Mouse (Mus musculus): ENCODE measurements around the gene Plpp7. TPM values are rescaled to one million over a fixed set of nuclear protein-coding genes. Genes with fewer than 3 reads are reported as not detected.

The Plpp7 gene
- polyA plus RNA-seq, 1 experiment = 9.5 TPM

DNA sequence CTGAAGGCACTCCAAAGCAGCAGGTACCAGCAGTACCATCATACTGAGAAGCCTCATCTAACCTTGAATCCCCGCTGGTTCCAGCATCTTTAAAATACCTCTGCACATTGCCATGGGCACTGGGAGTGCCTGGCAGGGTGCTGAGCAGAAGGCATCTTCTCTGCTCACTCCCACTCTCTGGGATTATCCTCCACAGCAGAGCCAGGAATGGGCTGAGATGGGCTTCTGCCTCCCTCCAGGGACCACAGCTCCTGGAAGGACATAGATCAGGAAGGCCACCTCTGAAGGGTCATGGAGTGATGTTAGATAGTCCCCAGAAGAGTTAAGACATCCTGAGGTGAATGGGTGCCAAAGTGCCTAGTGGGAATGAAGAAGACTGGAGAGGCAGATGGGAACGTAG, 17.2 kb downstream of the Plpp7 start:
- 46% methylated on average over 2 of the region's 2 CpGs for WGBS
- H3K4me3 ChIP-seq (replicated peaks; ENCODE audit: extremely low read depth, low read depth, low read length) = no peak overlapping the region

DNA sequence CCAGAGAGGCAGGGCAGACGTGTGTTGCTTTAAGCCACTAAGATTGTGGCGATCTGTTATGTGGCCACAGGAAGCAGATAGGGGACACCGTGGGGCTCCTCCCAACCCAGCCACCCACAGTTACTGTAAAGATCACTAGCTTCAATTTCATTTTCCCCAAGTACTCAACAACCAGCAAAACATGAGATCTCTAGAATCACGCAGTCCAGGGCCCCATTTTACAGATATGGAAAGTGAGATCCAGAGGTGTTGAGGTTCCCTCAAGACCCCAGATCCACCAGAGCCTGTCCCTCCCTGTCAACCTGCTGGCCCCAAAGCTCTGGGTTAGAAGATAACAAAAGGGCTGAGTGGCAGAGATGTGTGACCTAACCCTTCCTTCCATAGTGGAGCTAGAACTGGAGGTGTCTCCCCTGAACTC, 20.5 kb downstream of the Plpp7 start:
- no peak for TF ChIP-seq CTCF (IDR thresholded peaks at IDR 0.05; ENCODE audit: insufficient read depth, low read length)
- TF ChIP-seq POLR2A (IDR thresholded peaks at IDR 0.05; ENCODE audit: borderline replicate concordance, extremely low read depth, low read depth, low read length) = no peak
- no peak overlapping the region for H3K4me3 ChIP-seq (replicated peaks; ENCODE audit: extremely low read depth, low read depth, low read length)
- WGBS = 82% methylated on average over 4 of the region's 4 CpGs
- no peaks in the 10 kb centered on the region for H3K4me1 ChIP-seq (ENCODE audit: control insufficient read depth, insufficient read depth, low read length)
- DNase-seq = no peak

More for the DNA sequence above, 17.2 kb downstream of the Plpp7 start:
- no peaks in the 10 kb centered on the region for H3K4me1 ChIP-seq (ENCODE audit: control insufficient read depth, insufficient read depth, low read length)
- DNase-seq = no peak
- TF ChIP-seq CTCF (IDR thresholded peaks at IDR 0.05; ENCODE audit: insufficient read depth, low read length) = no peak
- TF ChIP-seq POLR2A (IDR thresholded peaks at IDR 0.05; ENCODE audit: borderline replicate concordance, extremely low read depth, low read depth, low read length) = no peak

DNA sequence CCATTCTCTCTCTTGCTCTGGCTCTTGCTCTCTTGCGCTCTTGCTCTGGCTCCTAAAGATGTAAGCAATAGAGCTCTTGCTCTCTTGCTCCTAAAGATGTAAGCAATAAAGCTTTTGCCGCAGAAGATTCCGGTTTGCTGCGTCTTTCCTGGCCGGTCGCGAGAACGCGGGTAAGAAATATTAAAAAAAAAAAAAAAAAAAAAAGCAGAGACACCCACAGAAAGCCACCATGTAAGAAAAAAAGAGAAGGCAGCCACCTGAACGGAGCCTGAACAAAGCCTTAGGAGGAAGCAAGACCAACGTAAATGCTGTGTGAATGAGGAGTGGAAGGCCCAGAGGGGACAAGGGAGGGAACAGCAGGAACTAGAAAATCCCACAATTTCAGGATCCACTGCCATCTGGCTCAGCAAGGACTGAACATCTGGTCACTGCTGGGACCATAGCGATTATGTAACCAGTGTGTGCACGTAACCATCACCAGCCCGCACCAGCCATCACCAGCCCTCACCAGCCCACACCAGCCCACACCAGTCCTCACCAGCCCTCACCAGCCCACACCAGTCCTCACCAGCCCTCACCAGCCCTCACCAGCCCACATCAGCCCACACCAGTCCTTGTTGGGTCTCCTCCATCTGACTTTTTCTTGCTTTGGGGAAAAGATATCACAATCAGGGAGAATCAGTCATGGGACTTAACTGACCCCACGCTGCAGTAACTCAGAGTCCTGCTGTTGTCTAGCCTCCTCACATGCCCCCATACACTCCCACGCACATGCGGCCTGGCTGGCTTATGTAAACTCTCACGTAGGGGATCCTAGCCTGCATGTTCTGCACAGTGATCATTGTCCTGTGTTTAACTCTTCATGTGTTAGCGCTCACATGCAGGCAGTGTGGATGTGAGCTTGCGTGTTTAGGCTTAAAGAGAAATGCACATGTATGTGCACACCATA, 24.7 kb downstream of the Plpp7 start:
- 80% methylated on average over 20 of the region's 20 CpGs for whole genome bisulfite sequencing
- Histone ChIP-seq H3K4me1 (ENCODE audit: control insufficient read depth, insufficient read depth, low read length) (no peaks in the 10 kb centered on the region), H3K4me3 (replicated peaks; ENCODE audit: extremely low read depth, low read depth, low read length) (no peak overlapping the region)
- TF ChIP-seq POLR2A (IDR thresholded peaks at IDR 0.05; ENCODE audit: borderline replicate concordance, extremely low read depth, low read depth, low read length) = no peak
- no peak for TF ChIP-seq CTCF (IDR thresholded peaks at IDR 0.05; ENCODE audit: insufficient read depth, low read length)
- DNase-seq = no peak

DNA sequence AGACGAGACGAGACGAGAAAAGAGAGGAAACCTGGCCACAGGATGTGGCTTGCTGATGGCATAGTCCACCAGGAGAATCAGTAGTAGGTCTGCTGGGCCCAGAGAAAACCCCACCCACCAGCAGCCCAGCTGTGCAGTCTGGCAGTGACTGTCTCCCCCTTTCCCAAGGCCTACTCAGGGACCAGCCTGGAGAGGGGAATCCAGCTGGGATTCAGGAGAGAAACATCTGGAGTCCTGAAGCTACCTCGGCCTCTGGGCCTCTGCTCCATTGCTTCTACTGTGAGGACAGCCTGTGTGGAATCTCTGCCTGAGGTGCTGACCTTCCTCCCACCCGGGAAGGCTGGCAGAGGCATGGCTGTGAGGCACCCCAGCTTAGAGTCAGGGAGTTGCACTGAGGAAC, 25.8 kb downstream of the Plpp7 start:
- no peak for DNase-seq
- no peak overlapping the region for H3K4me3 ChIP-seq (replicated peaks; ENCODE audit: extremely low read depth, low read depth, low read length)
- WGBS = 61% methylated on average over 5 of the region's 5 CpGs
- TF ChIP-seq CTCF (IDR thresholded peaks at IDR 0.05; ENCODE audit: insufficient read depth, low read length) (no peak), POLR2A (IDR thresholded peaks at IDR 0.05; ENCODE audit: borderline replicate concordance, extremely low read depth, low read depth, low read length) (no peak)
- no peaks in the 10 kb centered on the region for H3K4me1 ChIP-seq (ENCODE audit: control insufficient read depth, insufficient read depth, low read length)

DNA sequence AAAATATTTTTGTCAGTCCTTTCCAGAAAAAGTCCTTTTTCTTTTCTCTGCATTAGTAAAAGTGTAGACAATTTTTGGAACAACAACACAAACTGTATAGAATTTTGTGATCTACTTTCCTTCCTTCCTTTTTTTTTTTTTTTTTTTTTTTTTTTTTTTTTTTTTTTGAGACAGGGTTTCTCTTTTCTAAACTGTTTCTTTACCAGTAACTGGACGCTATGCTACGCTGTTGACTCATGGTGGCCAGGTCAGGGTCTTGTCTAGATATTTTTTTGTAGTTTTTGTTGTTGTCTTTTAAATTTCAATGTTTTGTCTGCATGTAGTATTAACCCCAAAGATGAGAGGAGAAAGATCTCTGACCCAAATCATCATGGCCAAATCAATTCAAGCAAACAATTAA, 26.5 kb downstream of the Plpp7 start:
- Histone ChIP-seq H3K4me3 (replicated peaks; ENCODE audit: extremely low read depth, low read depth, low read length) (no peak overlapping the region), H3K4me1 (ENCODE audit: control insufficient read depth, insufficient read depth, low read length) (no peaks in the 10 kb centered on the region)
- TF ChIP-seq POLR2A (IDR thresholded peaks at IDR 0.05; ENCODE audit: borderline replicate concordance, extremely low read depth, low read depth, low read length) = no peak
- no peak for TF ChIP-seq CTCF (IDR thresholded peaks at IDR 0.05; ENCODE audit: insufficient read depth, low read length)
- WGBS = 66% methylated on average over 2 of the region's 2 CpGs
- DNase-seq = no peak

DNA sequence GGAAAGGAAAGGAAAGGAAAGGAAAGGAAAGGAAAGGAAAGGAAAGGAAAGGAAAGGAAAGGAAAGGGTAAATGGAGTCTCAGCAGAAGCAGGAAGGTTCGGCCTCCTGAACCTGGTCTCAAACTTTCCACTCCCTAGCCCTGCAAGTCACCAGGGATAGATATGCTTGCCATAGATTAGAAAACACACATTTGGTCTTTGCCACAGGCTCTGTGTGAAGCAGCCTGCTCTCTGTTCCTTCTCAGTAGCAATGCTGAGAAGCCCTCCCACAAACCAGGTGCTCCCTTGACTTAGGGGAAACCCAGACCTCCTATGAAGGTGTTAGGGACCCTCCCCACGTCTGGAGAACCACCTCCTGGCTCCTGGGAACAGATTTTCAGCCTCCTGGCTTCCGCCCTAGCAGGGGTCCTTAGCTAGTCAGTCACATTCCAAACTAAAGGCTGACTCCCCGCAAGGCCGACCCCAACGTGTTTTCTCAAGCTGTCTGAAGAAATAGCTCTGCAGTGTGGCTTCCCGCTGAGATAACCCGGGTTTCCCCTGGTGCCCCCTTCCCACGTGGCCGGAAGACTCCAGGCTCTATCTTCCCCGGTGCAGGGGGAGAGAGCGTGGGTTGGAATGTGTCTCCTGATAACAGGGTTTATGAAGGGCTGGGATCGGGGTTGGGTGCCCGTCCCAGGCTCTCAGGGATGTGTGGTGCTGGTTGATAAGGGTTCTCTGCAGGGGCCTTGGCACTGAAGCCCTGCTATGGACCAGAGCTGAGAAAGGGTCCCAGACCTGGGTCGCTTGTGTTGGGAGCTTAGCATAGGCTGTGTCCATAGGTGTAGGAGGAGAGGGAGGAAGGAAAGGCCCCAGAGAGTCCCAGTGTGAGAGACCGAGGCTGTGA, 32.6 kb downstream of the Plpp7 start:
- 23% methylated on average over 16 of the region's 16 CpGs for WGBS
- TF ChIP-seq CTCF (IDR thresholded peaks at IDR 0.05; ENCODE audit: insufficient read depth, low read length) (no peak), POLR2A (IDR thresholded peaks at IDR 0.05; ENCODE audit: borderline replicate concordance, extremely low read depth, low read depth, low read length) (no peak)
- DNase-seq = no peak

DNA sequence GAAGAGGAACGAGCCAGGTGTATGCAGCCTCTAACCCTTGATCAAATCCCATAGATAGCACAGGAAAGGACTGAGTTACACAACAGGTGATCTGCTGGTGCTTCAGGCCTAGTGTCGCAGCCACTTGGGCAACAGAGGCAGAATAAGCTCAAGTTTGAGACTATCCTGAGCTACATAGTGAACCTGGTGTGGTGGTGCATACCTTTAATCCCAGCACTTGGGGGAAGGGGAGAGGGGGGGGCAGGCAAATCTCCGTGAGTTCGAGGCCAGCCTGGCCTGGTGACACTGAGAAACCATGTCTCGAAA, 33.2 kb downstream of the Plpp7 start:
- no peak for TF ChIP-seq CTCF (IDR thresholded peaks at IDR 0.05; ENCODE audit: insufficient read depth, low read length)
- TF ChIP-seq POLR2A (IDR thresholded peaks at IDR 0.05; ENCODE audit: borderline replicate concordance, extremely low read depth, low read depth, low read length) = no peak
- H3K4me1 ChIP-seq (ENCODE audit: control insufficient read depth, insufficient read depth, low read length) = peaks cover 2% of the 10 kb centered on the region; the same call in 1 of the 2 replicates
- WGBS = 82% methylated on average over 5 of the region's 5 CpGs
- no peak overlapping the region for H3K4me3 ChIP-seq (replicated peaks; ENCODE audit: extremely low read depth, low read depth, low read length)
- no peak for DNase-seq

More for the DNA sequence above, 32.6 kb downstream of the Plpp7 start:
- H3K4me1 ChIP-seq (ENCODE audit: control insufficient read depth, insufficient read depth, low read length) = peaks cover 2% of the 10 kb centered on the region; the same call in 1 of the 2 replicates
- no peak overlapping the region for H3K4me3 ChIP-seq (replicated peaks; ENCODE audit: extremely low read depth, low read depth, low read length)

DNA sequence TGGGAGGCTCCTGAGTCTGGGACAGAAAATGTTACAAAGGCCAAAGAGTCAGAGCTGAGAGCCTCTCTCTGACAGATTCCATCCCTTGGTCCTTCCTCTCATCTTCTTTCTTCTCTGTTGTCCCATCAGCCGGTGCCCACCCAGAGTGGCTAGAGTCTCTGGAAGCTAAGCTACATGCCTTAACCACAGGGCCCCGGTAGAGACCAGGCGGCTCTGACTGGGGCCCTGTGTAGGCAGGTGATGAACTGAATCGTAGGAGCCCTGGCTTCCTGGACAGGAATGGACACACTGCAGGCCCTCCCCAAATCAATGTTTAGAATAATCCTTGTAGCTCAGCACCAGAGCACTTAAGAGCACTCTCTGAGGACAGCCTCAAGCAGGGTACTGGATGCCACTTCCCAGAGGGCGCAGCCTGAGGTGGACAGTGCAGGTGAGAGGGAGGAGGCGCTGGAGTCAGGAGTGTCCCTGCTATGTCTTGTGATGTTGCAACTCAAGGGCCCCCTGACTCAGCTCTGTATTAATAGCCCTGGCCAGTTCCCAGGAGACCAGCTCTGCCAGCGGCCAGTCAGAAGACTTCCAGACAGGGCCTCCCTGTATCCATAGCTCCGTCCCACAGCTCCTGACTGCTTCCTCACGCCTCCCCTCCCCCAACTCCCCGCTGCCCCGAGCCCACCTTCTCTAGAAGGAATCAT, 34.2 kb downstream of the Plpp7 start:
- Histone ChIP-seq H3K4me3 (replicated peaks; ENCODE audit: extremely low read depth, low read depth, low read length) (no peak overlapping the region), H3K4me1 (ENCODE audit: control insufficient read depth, insufficient read depth, low read length) (peaks cover 2% of the 10 kb centered on the region; the same call in 1 of the 2 replicates)
- DNase-seq = no peak
- TF ChIP-seq CTCF (IDR thresholded peaks at IDR 0.05; ENCODE audit: insufficient read depth, low read length) (no peak), POLR2A (IDR thresholded peaks at IDR 0.05; ENCODE audit: borderline replicate concordance, extremely low read depth, low read depth, low read length) (no peak)
- WGBS = 54% methylated on average over 11 of the region's 11 CpGs

DNA sequence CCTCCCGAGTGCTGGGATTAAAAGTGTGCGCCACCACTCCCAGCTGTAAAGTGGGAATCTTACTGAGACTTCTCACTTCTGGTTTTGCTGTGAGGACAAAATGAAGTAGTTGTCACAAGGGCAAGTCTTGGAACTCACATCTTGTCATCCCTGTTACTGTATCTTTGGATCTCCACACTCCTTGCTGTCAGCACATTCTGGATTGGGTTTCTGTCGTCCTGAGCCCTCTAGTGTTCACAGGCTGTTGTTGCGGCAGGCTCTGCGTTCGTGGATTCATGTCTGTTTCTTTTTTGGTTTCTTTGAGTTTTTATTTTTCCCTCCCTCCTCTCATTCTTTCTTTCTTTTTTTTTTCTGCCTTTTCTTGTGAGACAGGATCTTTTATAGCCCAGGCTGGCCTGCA, 35.1 kb downstream of the Plpp7 start:
- 32% methylated on average over 6 of the region's 6 CpGs for WGBS
- H3K4me1 ChIP-seq (ENCODE audit: control insufficient read depth, insufficient read depth, low read length) = peaks cover 2% of the 10 kb centered on the region; the same call in 1 of the 2 replicates
- H3K4me3 ChIP-seq (replicated peaks; ENCODE audit: extremely low read depth, low read depth, low read length) = no peak overlapping the region
- TF ChIP-seq POLR2A (IDR thresholded peaks at IDR 0.05; ENCODE audit: borderline replicate concordance, extremely low read depth, low read depth, low read length) (no peak), CTCF (IDR thresholded peaks at IDR 0.05; ENCODE audit: insufficient read depth, low read length) (peak; percentile 89)
- no peak for DNase-seq

Measured in lung, adult 2 months (tissue).